ENCODE assay signal across 9 mouse cellular contexts in the genomic region with DNA sequence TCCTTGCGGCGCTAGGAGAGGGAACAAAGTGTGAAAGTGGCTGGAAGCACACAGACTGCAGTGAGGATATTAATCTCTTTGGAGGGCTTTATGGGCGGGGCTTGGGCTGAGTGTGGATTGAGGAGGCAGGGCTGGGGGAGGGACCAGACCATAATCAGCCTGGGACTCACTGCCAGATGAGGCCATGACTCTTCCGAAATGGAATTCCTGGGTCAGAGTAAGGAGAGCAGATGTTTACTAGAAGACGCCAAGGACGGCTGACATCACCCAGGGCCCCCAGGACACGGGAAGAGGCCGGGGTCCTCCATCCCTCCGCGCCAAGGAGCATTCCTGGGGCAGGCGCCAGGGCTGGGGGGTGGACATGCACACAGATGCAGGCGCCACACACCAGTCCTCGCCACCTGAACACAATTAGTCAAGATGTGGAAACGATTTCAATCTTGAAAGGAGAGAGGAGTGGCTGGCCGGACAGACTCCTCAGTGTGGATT. TPM values are rescaled to one million over a fixed set of nuclear protein-coding genes. Genes with fewer than 3 reads are reported as not detected.
A peak's percentile ranks its signal among the peaks of the same experiment; 100 is the strongest.
DNase-seq lines count a peak whose midpoint lies in the region; ATAC-seq lines count a peak whose summit lies in the region.
"Had no signal": no experiment of that assay in that cellular context is flagged by ENCODE, and none has a peak within 500 bp of the region (broad histone marks: within the 10 kb centered on the region; RNA-seq: fewer than 3 reads in every experiment).

No protein-coding gene starts in this region.

- H3K9me3 ChIP-seq in kidney, embryonic 14.5 days (ENCODE audit: control insufficient read depth, low read length): no peaks in the 10 kb centered on the region
- no peaks in the 10 kb centered on the region for H3K9me3 ChIP-seq in neural tube, embryonic 13.5 days
- H3K9me3 ChIP-seq: liver, embryonic 15.5 days had no signal

- DNase-seq in urinary bladder, adult 18-20 months (ENCODE audit: low spot score in 2 of 2): peak; percentile 15 to 66
- no peak for DNase-seq in urinary bladder, adult 2 months (ENCODE audit: low spot score)
- DNase-seq in heart, adult 11 months: peak; percentile 99
- no peak for DNase-seq in frontal cortex, postnatal 25 days (ENCODE audit: low spot score in 2 of 2)
- DNase-seq in cerebellum, adult 18-20 months: no peak
- no peak for DNase-seq in thymus, postnatal 25 days

- H3K4me2 ChIP-seq in kidney, embryonic 14.5 days (replicated peaks; ENCODE audit: low read depth, low read length): peak overlapping the region; percentile 24; the same call in 1 of the 2 replicates
- no peak overlapping the region for H3K4me2 ChIP-seq in neural tube, embryonic 13.5 days
- H3K4me2 ChIP-seq: liver, embryonic 15.5 days had no signal

- H3K27me3 ChIP-seq in kidney, embryonic 14.5 days (ENCODE audit: control insufficient read depth, insufficient read depth, low read length): no peaks in the 10 kb centered on the region
- H3K27me3 ChIP-seq in neural tube, embryonic 13.5 days: no peaks in the 10 kb centered on the region
- H3K27me3 ChIP-seq: liver, embryonic 15.5 days had no signal

- H3K9ac ChIP-seq in kidney, embryonic 14.5 days (ENCODE audit: low read depth, low read length): no peak overlapping the region
- H3K9ac ChIP-seq in neural tube, embryonic 13.5 days: no peak overlapping the region
- H3K9ac ChIP-seq: liver, embryonic 15.5 days had no signal

- no peak overlapping the region for H3K27ac ChIP-seq in kidney, embryonic 14.5 days (ENCODE audit: low read depth, low read length)
- H3K27ac ChIP-seq in neural tube, embryonic 13.5 days (replicated peaks): no peak overlapping the region
- H3K27ac ChIP-seq: liver, embryonic 15.5 days had no signal

- H3K4me1 ChIP-seq in kidney, embryonic 14.5 days (ENCODE audit: control insufficient read depth, insufficient read depth, low read length): no peaks in the 10 kb centered on the region
- H3K4me1 ChIP-seq in neural tube, embryonic 13.5 days (replicated peaks): peaks cover 17% of the 10 kb centered on the region
- H3K4me1 ChIP-seq: liver, embryonic 15.5 days had no signal

- no peak overlapping the region for H3K4me3 ChIP-seq in kidney, embryonic 14.5 days (ENCODE audit: low read length)
- no peak overlapping the region for H3K4me3 ChIP-seq in neural tube, embryonic 13.5 days
- H3K4me3 ChIP-seq: liver, embryonic 15.5 days had no signal

- no peaks in the 10 kb centered on the region for H3K36me3 ChIP-seq in kidney, embryonic 14.5 days (ENCODE audit: control insufficient read depth, insufficient read depth, low read length)
- no peaks in the 10 kb centered on the region for H3K36me3 ChIP-seq in neural tube, embryonic 13.5 days
- H3K36me3 ChIP-seq: liver, embryonic 15.5 days had no signal

- WGBS in kidney, embryonic 14.5 days: 52% methylated on average over 15 of the region's 15 CpGs
- 44% methylated on average over 15 of the region's 15 CpGs for WGBS in neural tube, embryonic 13.5 days

- peak; percentile 93 for ATAC-seq in kidney, embryonic 14.5 days (ENCODE audit: low FRiP score, low TSS enrichment)
- peak; percentile 43; the same call in 1 of the 2 replicates for ATAC-seq in neural tube, embryonic 13.5 days (ENCODE audit: low read depth)

RNA-seq across cellular contexts. Expression of a gene that starts 20.4 kb away (rescaled TPM):
- polyA plus RNA-seq in urinary bladder, adult 2 months (2012; rRNA removed): 30.9 and 45.5 TPM in 2 replicates
- polyA plus RNA-seq in kidney, embryonic 14.5 days (2014; fragmentation: Nextera tagmentation; extraction: Ambion mirVana): 2.4 and 2.8 TPM in 2 replicates
- polyA plus RNA-seq in neural tube, embryonic 13.5 days (2015; fragmentation: Nextera tagmentation; extraction: Ambion mirVana): 3.7 and 4.8 TPM in 2 replicates

Comparison
In these comparisons a context has a peak if more than half of its experiments do, and no peak if none do; other contexts are left out.
1. DNase-seq: peak in urinary bladder, adult 18-20 months (2 of 2) and heart, adult 11 months (single experiment); none in urinary bladder, adult 2 months (single experiment), frontal cortex, postnatal 25 days (0 of 2), cerebellum, adult 18-20 months (0 of 2) and thymus, postnatal 25 days (single experiment).